Mouse (Mus musculus) monocyte, adult 5-6 weeks (primary cell): Measurements from ENCODE around the gene Acot7. TPM values are rescaled to one million over a fixed set of nuclear protein-coding genes. Genes with fewer than 3 reads are reported as not detected.

Experiments used
- ATAC-seq: fragments of 153-309, 156-312 bp; replicated peaks from 2 replicates; pipeline ENCODE4 v1.8.0; 2017; ENCODE audit warnings: mild to moderate bottlenecking; ENCODE audit not compliant: low TSS enrichment, insufficient number of reproducible peaks, severe bottlenecking, poor library complexity, low FRiP score
- total RNA-seq: library from RNA; stranded (forward); fragments of 200-1000, 200-491, 200-594 nt; gene quantifications from 3 replicates; pipeline ENCODE4 v1.2.3, GENCODE M21; 2017

Gene Acot7
- total RNA-seq, 1 experiment from 2014 or later, result 30.9 TPM

GRCm38 (mm10) chr4:152173956-152174355, 4.0 kb upstream of the Acot7 start:
- no peak for ATAC-seq

- no peak for ATAC-seq
Observed at GRCm38 (mm10) chr4:152176638-152177037, 1.3 kb upstream of the Acot7 start.

DNA sequence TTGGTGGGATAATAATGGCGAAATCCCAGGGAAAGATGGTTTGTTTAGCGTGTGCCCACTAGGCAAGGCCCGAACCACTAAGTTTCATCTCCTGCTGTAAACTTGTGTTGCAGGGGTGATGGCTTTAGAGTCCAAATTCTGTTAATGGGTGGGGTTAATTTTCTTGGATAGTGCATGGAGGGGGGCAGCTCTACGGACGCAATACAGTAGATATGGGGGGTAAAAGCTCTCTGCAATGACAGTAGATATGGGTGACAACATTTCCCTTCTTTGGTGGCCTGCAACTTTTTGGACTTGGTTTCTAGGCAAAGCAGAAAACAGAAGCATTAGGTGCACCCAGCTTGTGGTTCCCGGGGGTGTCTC, 779 bp upstream of the Acot7 start:
- ATAC-seq, result no peak

GRCm38 (mm10) chr4:152178344-152178864, 470 bp downstream of the Acot7 start:
- no peak for ATAC-seq

- ATAC-seq, result no peak
Observed at GRCm38 (mm10) chr4:152178916-152179705, 1.2 kb downstream of the Acot7 start.

DNA sequence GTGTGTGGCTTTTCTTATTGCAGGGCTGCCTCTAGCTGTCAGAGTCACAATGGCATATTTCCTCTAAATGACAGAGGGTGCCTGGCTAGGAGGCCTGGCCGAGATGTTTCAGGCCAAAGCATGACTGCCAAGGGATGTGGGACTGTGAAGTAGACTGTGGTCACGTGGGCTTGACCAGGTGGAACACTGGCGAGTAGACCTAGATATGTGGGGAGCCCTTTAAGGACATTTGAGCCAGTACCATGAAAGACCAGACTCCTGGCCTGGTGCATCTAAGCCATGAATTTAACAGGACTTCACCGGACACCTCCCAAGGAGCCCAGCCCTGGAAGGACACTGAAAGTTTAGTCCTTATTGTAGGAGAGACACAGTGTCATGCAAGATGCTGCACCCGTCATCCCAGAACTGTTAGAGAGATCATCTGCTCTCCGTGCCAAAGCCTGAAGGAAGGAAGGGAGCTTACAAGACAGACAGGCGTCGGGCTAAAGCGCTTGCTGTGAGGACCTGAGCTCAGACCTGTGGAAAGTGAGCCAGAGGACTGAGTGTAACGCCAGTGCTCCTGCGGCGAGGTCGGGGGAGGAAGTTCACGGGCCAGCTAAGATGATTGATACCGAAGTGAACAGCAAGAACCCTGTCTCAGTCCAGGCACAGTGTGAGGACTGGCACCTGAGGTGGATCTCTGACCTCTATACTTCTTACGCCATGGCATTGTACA, 2.2 kb downstream of the Acot7 start:
- ATAC-seq, result no peak

- no peak for ATAC-seq
Observed at GRCm38 (mm10) chr4:152182205-152182604, 4.3 kb downstream of the Acot7 start.

- no peak for ATAC-seq
Observed at GRCm38 (mm10) chr4:152184353-152185035, 6.6 kb downstream of the Acot7 start.

GRCm38 (mm10) chr4:152185137-152185509, 7.2 kb downstream of the Acot7 start:
- ATAC-seq, result no peak

DNA sequence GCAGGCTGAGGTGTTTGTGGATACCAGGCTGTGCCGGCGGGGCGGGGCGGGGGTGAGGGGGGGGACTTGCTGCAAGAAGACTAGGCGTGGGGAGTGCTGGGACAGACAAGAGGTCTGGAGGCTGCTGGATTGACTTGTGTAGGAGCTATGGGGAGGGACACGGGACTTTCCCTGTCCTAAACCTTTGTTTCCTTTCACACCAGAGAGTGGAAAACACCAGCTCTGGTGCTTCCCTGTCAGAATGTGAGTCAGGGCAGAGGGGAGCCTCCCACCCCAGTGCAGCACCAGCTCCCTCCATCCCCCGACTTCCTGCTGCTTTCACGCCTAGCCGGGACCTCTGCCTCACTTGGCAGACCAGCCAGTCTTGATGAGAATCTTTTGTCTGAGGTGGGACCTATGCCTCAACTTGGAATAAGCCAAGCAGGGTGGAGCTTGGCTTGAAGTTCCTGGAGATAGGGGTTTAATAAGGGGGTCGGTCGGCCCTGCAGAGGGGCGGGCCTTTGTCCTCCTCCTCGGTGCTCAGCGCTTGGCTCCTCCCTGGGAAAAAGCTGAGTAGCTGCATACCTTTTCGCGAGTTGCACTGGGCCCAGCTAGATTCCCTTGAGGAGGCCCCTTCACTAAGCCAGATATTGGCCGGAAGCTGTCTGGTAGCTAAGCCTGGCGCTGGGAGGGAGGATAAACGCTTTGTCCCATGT, 7.7 kb downstream of the Acot7 start:
- 0 out of 2 replicates have a peak, but pooled peaks have one; percentile 25 for ATAC-seq

DNA sequence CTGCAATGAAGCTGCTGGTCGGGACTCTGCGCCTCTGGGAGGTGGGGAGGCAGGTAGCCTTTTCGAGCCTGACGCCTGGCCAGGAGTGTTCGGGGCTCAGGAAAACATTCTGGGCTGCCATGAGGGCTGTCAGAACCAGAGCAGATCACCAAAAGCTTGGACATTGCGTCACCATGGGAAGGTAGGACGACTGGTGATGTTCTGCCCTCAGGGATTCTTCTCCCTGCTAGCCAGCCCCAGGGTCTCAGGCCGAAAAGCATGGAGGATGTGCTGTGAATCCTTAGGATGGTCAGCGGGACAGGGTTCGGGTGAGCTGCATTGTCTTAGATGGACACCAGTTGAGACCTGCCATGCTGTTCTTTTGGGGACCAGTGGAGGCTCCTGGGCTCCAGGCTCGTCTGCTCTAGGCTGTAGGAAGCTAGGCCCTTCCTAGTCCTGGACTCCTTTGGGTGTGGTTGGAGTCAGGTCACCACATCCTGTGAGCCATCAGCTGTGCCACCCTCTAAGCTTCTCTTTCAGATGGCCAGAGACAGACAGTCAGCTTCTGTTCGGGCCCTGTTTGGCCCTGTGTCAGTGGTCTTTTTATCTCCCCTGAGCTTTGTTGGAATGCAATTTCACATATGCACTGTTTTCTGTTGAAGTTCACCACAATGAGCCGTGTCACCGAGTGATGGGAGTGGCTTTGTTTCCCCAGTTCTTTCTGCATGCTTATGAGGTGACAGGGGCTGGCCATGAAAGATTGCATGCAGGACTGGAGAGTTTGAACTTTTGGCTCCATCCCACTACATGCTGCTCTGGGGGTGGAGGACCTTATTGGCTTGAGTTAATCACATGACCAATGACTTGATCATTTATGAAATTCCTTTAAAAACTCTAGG, 8.5 kb downstream of the Acot7 start:
- 0 out of 2 replicates have a peak, but pooled peaks have one; percentile 34 for ATAC-seq

DNA sequence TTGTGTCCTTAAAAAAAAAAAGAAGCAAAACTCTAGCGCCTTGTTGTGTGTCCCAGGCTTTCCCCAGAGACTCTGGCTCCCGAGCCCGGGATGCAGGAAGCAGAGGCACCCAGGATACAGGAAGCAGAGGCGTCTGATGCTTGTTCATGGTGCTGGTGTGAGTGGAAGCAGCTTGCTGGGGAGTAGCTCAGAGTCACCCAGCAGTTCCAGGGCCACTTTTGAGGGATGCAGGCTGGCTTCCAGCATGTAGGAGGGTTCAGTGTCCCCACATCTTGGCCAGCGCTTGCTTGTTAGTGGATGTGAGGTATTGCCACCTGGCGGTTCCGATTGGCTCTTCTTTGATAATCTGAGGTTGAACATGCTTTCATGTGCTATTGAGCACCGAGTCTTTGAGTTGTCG, 9.2 kb downstream of the Acot7 start:
- no peak for ATAC-seq

DNA sequence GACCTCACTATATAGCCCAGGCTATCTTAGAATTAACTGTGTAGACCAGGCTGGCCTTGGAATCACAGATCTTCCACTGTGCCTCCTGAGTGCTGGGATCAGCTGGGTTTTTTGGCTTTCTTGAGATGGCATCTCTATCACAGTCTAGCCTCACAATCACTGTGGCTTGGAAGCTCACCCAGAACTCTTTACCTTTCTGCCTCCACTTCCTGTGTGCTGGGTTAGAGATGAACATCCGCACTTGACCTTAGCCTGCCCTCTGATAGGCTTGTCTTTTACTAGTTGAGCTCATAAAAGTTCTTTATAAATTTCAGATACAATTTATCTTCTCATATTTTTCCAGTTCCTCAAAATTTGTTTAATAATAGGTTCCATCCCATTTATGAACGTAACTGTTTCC, 10.7 kb downstream of the Acot7 start:
- no peak for ATAC-seq

- ATAC-seq, result no peak
Observed at GRCm38 (mm10) chr4:152189071-152189470, 11.1 kb downstream of the Acot7 start.

GRCm38 (mm10) chr4:152189691-152190090, 11.8 kb downstream of the Acot7 start:
- no peak for ATAC-seq

DNA sequence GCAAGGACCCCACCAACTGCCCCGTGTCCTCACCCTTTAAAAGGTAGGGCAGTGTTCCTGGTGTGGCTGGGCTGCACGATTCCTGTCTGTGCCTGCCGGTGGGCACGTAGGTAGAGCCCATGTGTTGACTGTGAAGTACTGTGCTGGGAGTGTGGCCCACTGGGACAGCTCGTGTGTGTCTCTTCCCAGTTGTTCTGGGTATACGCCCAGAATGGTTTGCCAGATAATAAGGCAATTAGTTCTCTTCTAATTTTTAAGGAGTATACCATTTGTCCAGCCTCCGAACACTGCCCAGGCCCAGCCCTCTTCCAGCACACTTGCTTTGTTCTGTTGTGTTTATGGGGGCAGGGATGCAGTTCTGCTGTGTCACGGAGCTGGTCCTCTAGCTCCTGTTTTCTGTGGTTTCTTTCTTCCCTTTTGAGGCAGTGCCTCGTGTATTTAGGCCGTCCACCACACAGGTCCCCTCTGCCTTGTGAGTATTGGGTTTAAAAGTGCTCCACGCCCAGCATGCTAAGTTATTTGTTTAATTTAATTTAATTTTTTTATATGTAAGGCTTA, 12.2 kb downstream of the Acot7 start:
- ATAC-seq, result peak; percentile 43

GRCm38 (mm10) chr4:152190701-152191100, 12.8 kb downstream of the Acot7 start:
- no peak for ATAC-seq

DNA sequence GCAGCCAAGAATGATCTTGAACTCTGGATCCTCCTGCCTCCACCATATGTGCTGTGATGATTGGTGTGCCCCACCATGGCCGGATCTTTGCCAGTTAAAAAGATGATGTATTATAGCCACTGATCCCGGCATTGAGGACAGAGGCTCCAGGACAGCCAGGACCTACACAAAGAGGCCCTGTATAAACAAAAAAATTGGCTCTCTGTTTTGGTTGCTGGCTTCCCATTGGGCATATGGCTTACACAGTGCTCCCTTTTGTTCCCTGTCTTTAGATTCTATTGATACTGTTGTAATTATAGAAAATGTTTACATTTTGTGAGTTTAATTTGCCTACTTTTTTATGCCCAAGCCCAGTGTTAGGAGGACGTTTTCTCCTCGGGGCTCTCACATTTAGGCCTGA, 14.6 kb downstream of the Acot7 start:
- ATAC-seq, result no peak
